Mouse (Mus musculus): ENCODE results near the gene M1ap. TPM values are rescaled to one million over a fixed set of nuclear protein-coding genes. Genes with fewer than 3 reads are reported as not detected.
A peak's percentile ranks its signal among the peaks of the same experiment; 100 is the strongest.

Gene M1ap
- total and polyA plus RNA-seq, 3 experiments = 6.2 to 6.3 TPM; not detected in 1

DNA sequence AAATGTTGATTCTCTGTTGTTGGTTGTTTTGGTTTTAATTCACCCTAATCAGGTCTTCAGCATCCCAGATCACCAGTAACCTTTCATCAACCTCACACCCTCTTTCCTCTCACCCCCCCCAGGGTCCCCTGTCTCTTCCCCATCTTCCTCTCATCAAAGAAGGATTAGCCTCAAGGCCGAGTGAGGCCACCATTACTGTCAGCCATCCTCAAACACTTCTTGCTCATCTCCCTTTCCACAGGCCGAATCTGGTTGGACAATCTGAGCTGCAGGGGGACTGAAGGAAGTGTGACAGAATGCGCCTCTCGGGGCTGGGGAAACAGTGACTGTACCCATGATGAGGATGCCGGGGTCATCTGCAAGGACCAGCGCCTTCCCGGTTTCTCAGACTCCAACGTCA, 90.5 kb downstream of the M1ap start:
- no peak overlapping the region for H3K27ac ChIP-seq (ENCODE audit: control insufficient read depth, low read depth, low read length)
- no peak overlapping the region for H3K9ac ChIP-seq (ENCODE audit: control insufficient read depth, low read depth, low read length, poor library complexity, severe bottlenecking)
- peaks cover 0 to 8% of the 10 kb centered on the region in 2 experiments; a peak in 3 of 4 replicates for H3K4me1 ChIP-seq (ENCODE audit: control insufficient read depth in 1 of 2, insufficient read depth in 2 of 2, low read length in 2 of 2)
- TF ChIP-seq RAD21 (IDR thresholded peaks at IDR 0.05; ENCODE audit: low read depth, low read length) = no peak
- no peak for TF ChIP-seq ETS1 (IDR thresholded peaks at IDR 0.05; ENCODE audit: low read depth, low read length)
- no peaks in the 10 kb centered on the region; a peak in 1 of 4 replicates for H3K27me3 ChIP-seq (ENCODE audit: control insufficient read depth in 1 of 2, insufficient read depth in 2 of 2, low read length in 2 of 2)
- peaks cover 0 to 3% of the 10 kb centered on the region in 2 experiments; a peak in 2 of 4 replicates for H3K36me3 ChIP-seq (ENCODE audit: control insufficient read depth in 1 of 2, insufficient read depth in 2 of 2, low read length in 2 of 2)
- H3K9me3 ChIP-seq (replicated peaks; ENCODE audit: insufficient read depth, low read length) = no peaks in the 10 kb centered on the region
- no peak overlapping the region for H3K4me3 ChIP-seq (ENCODE audit: control insufficient read depth in 1 of 2, insufficient read depth in 1 of 2, low read depth in 2 of 2, low read length in 2 of 2)
- peaks cover 9% of the 10 kb centered on the region for H3K79me2 ChIP-seq (ENCODE audit: control insufficient read depth, insufficient read depth, low read length, poor library complexity)
- no peak for DNase-seq (ENCODE audit: low read depth, low spot score)

DNA sequence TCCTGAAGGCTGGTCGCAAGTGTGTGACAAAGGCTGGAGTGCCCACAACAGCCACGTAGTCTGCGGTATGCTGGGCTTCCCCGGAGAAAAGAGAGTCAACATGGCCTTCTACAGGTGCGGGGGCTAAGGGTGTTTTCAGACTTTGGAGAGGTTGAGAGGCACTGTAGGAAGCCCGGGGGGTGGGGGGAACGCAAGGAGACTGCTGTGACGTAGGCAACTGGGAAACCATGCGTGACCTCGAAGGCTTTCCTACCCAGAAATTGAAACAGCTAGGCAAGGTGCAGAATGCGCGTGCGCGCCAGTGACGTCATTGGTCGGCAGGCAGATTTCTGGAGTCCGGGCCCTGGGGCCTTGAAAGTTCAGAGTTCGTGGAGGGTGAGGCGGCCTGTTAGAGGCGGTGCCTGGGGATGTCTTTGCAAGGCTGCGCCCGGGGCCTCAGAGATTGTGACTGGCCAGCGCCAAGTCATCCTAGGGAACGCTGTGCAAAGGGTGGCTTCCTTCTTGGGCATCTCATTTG, 91.9 kb downstream of the M1ap start:
- no peaks in the 10 kb centered on the region for H3K36me3 ChIP-seq (ENCODE audit: control insufficient read depth in 1 of 2, insufficient read depth in 2 of 2, low read length in 2 of 2)
- H3K4me1 ChIP-seq (ENCODE audit: control insufficient read depth in 1 of 2, insufficient read depth in 2 of 2, low read length in 2 of 2) = peaks cover 0 to 4% of the 10 kb centered on the region in 2 experiments; a peak in 2 of 4 replicates
- no peaks in the 10 kb centered on the region for H3K9me3 ChIP-seq (replicated peaks; ENCODE audit: insufficient read depth, low read length)
- peak overlapping the region; percentile 35 for H3K9ac ChIP-seq (ENCODE audit: control insufficient read depth, low read depth, low read length, poor library complexity, severe bottlenecking)
- DNase-seq (ENCODE audit: low read depth, low spot score) = peak; percentile 77
- H3K27ac ChIP-seq (ENCODE audit: control insufficient read depth, low read depth, low read length) = no peak overlapping the region; the same call in 1 of the 2 replicates
- peak overlapping the region; percentile 34 to 42 for H3K4me3 ChIP-seq (ENCODE audit: control insufficient read depth in 1 of 2, insufficient read depth in 1 of 2, low read depth in 2 of 2, low read length in 2 of 2)
- no peaks in the 10 kb centered on the region; a peak in 1 of 4 replicates for H3K27me3 ChIP-seq (ENCODE audit: control insufficient read depth in 1 of 2, insufficient read depth in 2 of 2, low read length in 2 of 2)
- no peaks in the 10 kb centered on the region for H3K79me2 ChIP-seq (ENCODE audit: control insufficient read depth, insufficient read depth, low read length, poor library complexity)
- TF ChIP-seq USF2 (IDR thresholded peaks at IDR 0.05; ENCODE audit: borderline replicate concordance in 1 of 2, insufficient read depth in 1 of 2, low read depth in 1 of 2, low read length in 2 of 2) = no peak
- no peak for TF ChIP-seq MXI1 (IDR thresholded peaks at IDR 0.05; ENCODE audit: low read depth, low read length)
- peak; percentile 75 for TF ChIP-seq NRF1 (IDR thresholded peaks at IDR 0.05; ENCODE audit: insufficient read depth, low read depth, low read length, poor library complexity, severe bottlenecking)
- 0 out of 2 replicates have a peak, but pooled peaks have one; percentile 2 for TF ChIP-seq SIN3A (IDR thresholded peaks at IDR 0.05; ENCODE audit: low read length)
- TF ChIP-seq ZC3H11A (IDR thresholded peaks at IDR 0.05; ENCODE audit: low read depth, low read length) = no peak
- TF ChIP-seq CHD2 (IDR thresholded peaks at IDR 0.05; ENCODE audit: low read length) = peak; percentile 65
- TF ChIP-seq MYB (IDR thresholded peaks at IDR 0.05; ENCODE audit: low read depth, low read length) = no peak
- no peak for TF ChIP-seq MAFK (IDR thresholded peaks at IDR 0.05; ENCODE audit: borderline replicate concordance, low read depth, low read length)
- TF ChIP-seq POLR2A (IDR thresholded peaks at IDR 0.05; ENCODE audit: control insufficient read depth in 1 of 2, insufficient read depth in 1 of 2, low read depth in 1 of 2, low read length in 2 of 2, poor library complexity in 1 of 2) = peak in 1 of 2 experiments; percentile 17; a peak in 1 of 4 replicates
- TF ChIP-seq BHLHE40 (IDR thresholded peaks at IDR 0.05; ENCODE audit: borderline replicate concordance, low read depth, low read length) = no peak
- TF ChIP-seq GATA1 (IDR thresholded peaks at IDR 0.05; ENCODE audit: low read depth, low read length) = no peak
- no peak for TF ChIP-seq UBTF (IDR thresholded peaks at IDR 0.05; ENCODE audit: borderline replicate concordance, insufficient read depth, low read depth, low read length)
- no peak for TF ChIP-seq E2F4 (IDR thresholded peaks at IDR 0.05; ENCODE audit: borderline replicate concordance, low read depth, low read length)
- no peak for TF ChIP-seq POLR2AphosphoS2 (IDR thresholded peaks at IDR 0.05; ENCODE audit: low read length)
- no peak for TF ChIP-seq CTCF (IDR thresholded peaks at IDR 0.05 in 2 of 3, conservative IDR thresholded peaks at IDR 0.05 in 1 of 3; ENCODE audit: control insufficient read depth in 1 of 3, insufficient read depth in 1 of 3, low read depth in 2 of 3, low read length in 3 of 3, poor library complexity in 1 of 3, severe bottlenecking in 1 of 3)
- no peak for TF ChIP-seq TBP (IDR thresholded peaks at IDR 0.05; ENCODE audit: low read depth, low read length)
- TF ChIP-seq ZNF384 (IDR thresholded peaks at IDR 0.05; ENCODE audit: low read depth, low read length) = no peak
- TF ChIP-seq ETS1 (IDR thresholded peaks at IDR 0.05; ENCODE audit: low read depth, low read length) = no peak
- no peak for TF ChIP-seq MYC (IDR thresholded peaks at IDR 0.05; ENCODE audit: low read depth, low read length)
- TF ChIP-seq RCOR1 (IDR thresholded peaks at IDR 0.05; ENCODE audit: low read depth, low read length) = no peak
- TF ChIP-seq TAL1 (IDR thresholded peaks at IDR 0.05; ENCODE audit: low read length) = no peak
- TF ChIP-seq GABPA (IDR thresholded peaks at IDR 0.05; ENCODE audit: low read depth, low read length) = no peak
- TF ChIP-seq CHD1 (IDR thresholded peaks at IDR 0.05; ENCODE audit: low read depth, low read length) = no peak
- TF ChIP-seq MEF2A (IDR thresholded peaks at IDR 0.05; ENCODE audit: extremely low read depth, insufficient replicate concordance, low read depth, low read length, poor library complexity, severe bottlenecking) = no peak
- no peak for TF ChIP-seq ZMIZ1 (IDR thresholded peaks at IDR 0.05; ENCODE audit: low read depth, low read length)
- peak; percentile 53; the same call in 1 of the 2 replicates for TF ChIP-seq MAX (IDR thresholded peaks at IDR 0.05; ENCODE audit: low read length)
- TF ChIP-seq KAT2A (conservative IDR thresholded peaks at IDR 0.05; ENCODE audit: low read depth, low read length) = no peak
- no peak for TF ChIP-seq MAZ (IDR thresholded peaks at IDR 0.05; ENCODE audit: low read depth, low read length)
- TF ChIP-seq TCF12 (IDR thresholded peaks at IDR 0.05; ENCODE audit: low read depth, low read length) = no peak
- no peak for TF ChIP-seq EP300 (IDR thresholded peaks at IDR 0.05; ENCODE audit: low read depth in 1 of 2, low read length in 2 of 2)

All from MEL (cell line).